Mouse (Mus musculus): ENCODE data around the gene Olfr517. TPM values are rescaled to one million over a fixed set of nuclear protein-coding genes. Genes with fewer than 3 reads are reported as not detected.

The Olfr517 gene
- polyA plus RNA-seq (2014; fragmentation: Nextera tagmentation; extraction: Ambion mirVana): not detected in 2 replicates

DNA sequence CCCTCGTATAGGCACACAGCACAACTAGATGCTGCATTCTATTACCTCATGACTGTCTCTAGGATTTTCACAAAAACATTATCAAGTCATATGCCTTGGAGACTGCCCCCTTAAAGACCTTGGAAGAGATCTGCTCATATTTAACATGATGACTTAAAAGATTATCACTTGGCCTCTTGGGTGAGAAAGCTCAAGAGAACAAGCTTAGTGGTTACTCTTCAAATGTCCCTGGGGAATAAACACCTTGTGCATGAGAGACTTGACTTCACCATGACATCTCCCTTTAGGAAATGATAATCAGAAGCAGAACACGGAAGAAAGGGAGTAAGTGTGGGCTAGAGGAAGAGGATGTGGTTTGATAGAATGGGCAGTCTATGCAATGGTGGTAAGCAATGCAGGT is at the start of gene Olfr517:
Gene Olfr517 (minus strand): TSS at position 101 of the 400 bp plus-strand sequence.
- ATAC-seq (ENCODE audit: low FRiP score) (no peak), DNase-seq (ENCODE audit: low spot score, missing footprints) (no peak)
- 75% methylated on average over 2 of the region's 2 CpGs for WGBS

DNA sequence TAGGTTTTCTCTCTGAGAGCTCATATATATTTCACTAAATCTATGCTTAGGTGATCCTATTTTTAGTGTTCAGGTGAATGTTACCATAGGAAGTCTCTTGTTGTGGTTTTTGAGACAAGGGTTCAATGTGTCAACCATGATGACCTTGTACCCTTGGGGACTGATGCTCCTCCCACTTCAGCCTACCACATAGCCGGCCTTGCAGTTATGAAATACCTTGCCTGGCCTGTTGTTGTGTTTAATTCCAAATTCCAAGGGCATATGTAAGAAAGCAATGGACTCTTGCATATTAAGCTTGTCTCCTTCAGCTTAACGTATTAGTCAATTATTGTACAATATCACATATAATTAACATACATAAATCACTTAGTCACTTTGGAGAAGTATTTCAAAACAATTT is 31.8 kb upstream of the Olfr517 start:
- WGBS: 78% methylated on average over 2 of the region's 2 CpGs
- Histone ChIP-seq H3K4me3 (ENCODE audit: low read depth, low read length) (no peak overlapping the region), H3K4me2 (no peak overlapping the region), H3K27ac (ENCODE audit: low read depth, low read length) (no peak overlapping the region), H3K4me1 (ENCODE audit: control insufficient read depth, insufficient read depth, low read length) (no peaks in the 10 kb centered on the region), H3K9me3 (ENCODE audit: control insufficient read depth, low read length) (no peaks in the 10 kb centered on the region), H3K36me3 (ENCODE audit: control insufficient read depth, insufficient read depth, low read length) (no peaks in the 10 kb centered on the region), H3K27me3 (ENCODE audit: control insufficient read depth, insufficient read depth, low read length) (no peaks in the 10 kb centered on the region), H3K9ac (ENCODE audit: low read length) (no peak overlapping the region)
- DNase-seq (ENCODE audit: low spot score, missing footprints) (no peak), ATAC-seq (ENCODE audit: low FRiP score) (no peak)

More for the DNA sequence above, at the start of gene Olfr517:
- no peak within 1 kb of the TSS for H3K9ac ChIP-seq (ENCODE audit: low read length)
- no peak within 1 kb of the TSS for H3K4me3 ChIP-seq (ENCODE audit: low read depth, low read length)
- no peak within 1 kb of the TSS for H3K4me2 ChIP-seq
- no peaks in the 10 kb centered on the region for H3K27me3 ChIP-seq (ENCODE audit: control insufficient read depth, insufficient read depth, low read length)
- no peak within 1 kb of the TSS for H3K27ac ChIP-seq (ENCODE audit: low read depth, low read length)
- no peaks in the 10 kb centered on the region for H3K36me3 ChIP-seq (ENCODE audit: control insufficient read depth, insufficient read depth, low read length)
- H3K9me3 ChIP-seq (ENCODE audit: control insufficient read depth, low read length): no peaks in the 10 kb centered on the region
- no peaks in the 10 kb centered on the region for H3K4me1 ChIP-seq (ENCODE audit: control insufficient read depth, insufficient read depth, low read length)

DNA sequence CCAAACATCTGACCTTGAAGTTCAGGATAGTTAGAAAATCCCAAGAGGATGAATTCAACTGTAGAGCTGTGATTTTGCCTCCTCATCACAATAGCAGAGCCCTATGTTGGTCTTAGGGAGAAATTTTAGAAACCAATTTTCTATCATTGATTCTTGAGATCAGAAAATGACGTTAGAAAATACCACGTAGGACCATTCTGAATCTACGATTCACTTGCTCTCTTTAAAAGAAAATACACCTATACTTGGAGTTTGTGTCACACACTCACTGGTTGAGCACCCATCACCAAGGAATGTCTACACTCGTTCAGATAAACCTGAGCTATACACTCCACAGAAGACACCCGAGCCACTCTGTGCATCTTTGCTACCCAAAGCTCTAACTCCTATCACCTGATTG is 22.1 kb upstream of the Olfr517 start, which contains the start of gene Olfr519:
Gene Olfr519 (minus strand): TSS at position 101 of the 400 bp plus-strand sequence.
- Histone ChIP-seq H3K9ac (ENCODE audit: low read length) (no peak within 1 kb of the TSS), H3K4me2 (no peak within 1 kb of the TSS), H3K9me3 (ENCODE audit: control insufficient read depth, low read length) (no peaks in the 10 kb centered on the region), H3K4me1 (ENCODE audit: control insufficient read depth, insufficient read depth, low read length) (no peaks in the 10 kb centered on the region), H3K27me3 (ENCODE audit: control insufficient read depth, insufficient read depth, low read length) (no peaks in the 10 kb centered on the region), H3K27ac (ENCODE audit: low read depth, low read length) (no peak within 1 kb of the TSS), H3K4me3 (ENCODE audit: low read depth, low read length) (no peak within 1 kb of the TSS), H3K36me3 (ENCODE audit: control insufficient read depth, insufficient read depth, low read length) (no peaks in the 10 kb centered on the region)
- ATAC-seq (ENCODE audit: low FRiP score) (no peak), DNase-seq (ENCODE audit: low spot score, missing footprints) (no peak)
- 78% methylated on average over 5 of the region's 5 CpGs for WGBS

DNA sequence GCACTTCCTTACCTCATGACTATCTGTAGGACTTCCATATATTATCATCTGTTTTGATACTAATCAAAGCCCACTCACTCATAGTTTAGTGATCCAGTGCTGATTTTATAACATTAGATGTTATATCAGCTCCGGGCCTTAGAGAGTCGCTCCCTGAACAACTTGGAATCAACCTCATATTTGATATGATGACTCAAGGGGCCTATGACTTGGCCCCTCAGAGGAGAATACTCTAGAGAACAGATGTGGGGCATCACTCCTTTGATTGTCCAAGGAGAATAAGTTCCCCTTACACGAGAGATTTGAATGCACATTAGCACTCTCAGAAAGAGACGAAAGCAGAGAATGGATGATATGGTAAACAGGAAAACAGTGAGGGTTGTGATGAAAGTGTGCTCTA is 12.7 kb upstream of the Olfr517 start, which contains the start of gene Olfr518:
Gene Olfr518 (minus strand): TSS at position 101 of the 400 bp plus-strand sequence.
- no peaks in the 10 kb centered on the region for H3K36me3 ChIP-seq (ENCODE audit: control insufficient read depth, insufficient read depth, low read length)
- no peak within 1 kb of the TSS for H3K4me2 ChIP-seq
- no peaks in the 10 kb centered on the region for H3K27me3 ChIP-seq (ENCODE audit: control insufficient read depth, insufficient read depth, low read length)
- H3K9ac ChIP-seq (ENCODE audit: low read length): no peak within 1 kb of the TSS
- DNase-seq (ENCODE audit: low spot score, missing footprints): no peak
- H3K4me1 ChIP-seq (ENCODE audit: control insufficient read depth, insufficient read depth, low read length): no peaks in the 10 kb centered on the region
- H3K9me3 ChIP-seq (ENCODE audit: control insufficient read depth, low read length): no peaks in the 10 kb centered on the region
- H3K4me3 ChIP-seq (ENCODE audit: low read depth, low read length): no peak within 1 kb of the TSS
- WGBS: 87% methylated on average over 4 of the region's 4 CpGs
- no peak for ATAC-seq (ENCODE audit: low FRiP score)
- H3K27ac ChIP-seq (ENCODE audit: low read depth, low read length): no peak within 1 kb of the TSS

DNA sequence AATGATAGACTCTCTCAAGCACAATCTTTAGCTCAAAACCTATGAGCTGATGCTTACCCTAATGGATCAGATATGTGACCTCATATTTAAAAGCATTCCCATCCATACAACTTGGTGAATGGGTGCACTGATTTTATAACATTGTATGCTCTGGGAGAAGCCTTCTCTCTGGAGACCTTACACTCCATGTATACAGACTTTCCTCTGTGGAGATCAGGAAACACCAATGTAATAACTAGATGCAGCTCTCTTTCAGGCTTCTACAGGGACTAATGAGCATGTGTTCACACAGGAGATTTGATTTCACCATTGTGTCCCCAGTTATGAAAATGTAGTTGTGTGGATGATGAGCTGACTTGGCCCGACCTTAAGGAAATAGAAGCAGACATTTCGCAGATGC is 21.8 kb downstream of the Olfr517 start, which contains the start of gene Olfr516:
Gene Olfr516 (minus strand): TSS at position 101 of the 400 bp plus-strand sequence.
- 87% methylated on average over 2 of the region's 2 CpGs for WGBS
- Histone ChIP-seq H3K27me3 (ENCODE audit: control insufficient read depth, insufficient read depth, low read length) (no peaks in the 10 kb centered on the region), H3K4me1 (ENCODE audit: control insufficient read depth, insufficient read depth, low read length) (no peaks in the 10 kb centered on the region), H3K4me2 (no peak within 1 kb of the TSS), H3K36me3 (ENCODE audit: control insufficient read depth, insufficient read depth, low read length) (no peaks in the 10 kb centered on the region), H3K27ac (ENCODE audit: low read depth, low read length) (no peak within 1 kb of the TSS), H3K4me3 (ENCODE audit: low read depth, low read length) (no peak within 1 kb of the TSS), H3K9me3 (ENCODE audit: control insufficient read depth, low read length) (no peaks in the 10 kb centered on the region), H3K9ac (ENCODE audit: low read length) (no peak within 1 kb of the TSS)
- DNase-seq (ENCODE audit: low spot score, missing footprints): no peak
- ATAC-seq (ENCODE audit: low FRiP score): no peak

DNA sequence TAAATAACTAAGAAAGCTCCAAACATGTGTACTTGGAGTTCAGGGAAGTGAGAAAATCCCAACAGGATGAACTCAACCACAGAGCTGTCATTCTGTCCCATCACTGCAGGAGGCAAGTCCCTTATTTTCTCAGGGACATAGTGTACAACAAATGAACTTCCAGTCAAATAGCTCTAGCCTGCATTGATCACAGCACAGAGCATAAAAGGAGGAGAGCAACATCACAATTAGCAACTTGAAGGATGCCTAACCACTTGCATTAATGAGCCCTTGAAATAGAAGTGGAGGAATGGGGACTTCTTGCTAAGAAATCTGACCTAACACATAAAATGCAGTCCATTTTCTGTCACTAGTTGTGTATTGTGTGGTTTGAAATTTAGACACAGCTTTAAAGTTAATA is 46.3 kb downstream of the Olfr517 start, which contains the start of gene Olfr514:
Gene Olfr514 (minus strand): TSS at position 101 of the 400 bp plus-strand sequence.
- DNase-seq (ENCODE audit: low spot score, missing footprints): no peak
- Histone ChIP-seq H3K9me3 (ENCODE audit: control insufficient read depth, low read length) (no peaks in the 10 kb centered on the region), H3K9ac (ENCODE audit: low read length) (no peak within 1 kb of the TSS), H3K4me2 (no peak within 1 kb of the TSS), H3K36me3 (ENCODE audit: control insufficient read depth, insufficient read depth, low read length) (no peaks in the 10 kb centered on the region), H3K4me3 (ENCODE audit: low read depth, low read length) (no peak within 1 kb of the TSS), H3K27me3 (ENCODE audit: control insufficient read depth, insufficient read depth, low read length) (no peaks in the 10 kb centered on the region), H3K4me1 (ENCODE audit: control insufficient read depth, insufficient read depth, low read length) (no peaks in the 10 kb centered on the region), H3K27ac (ENCODE audit: low read depth, low read length) (no peak within 1 kb of the TSS)
- no peak for ATAC-seq (ENCODE audit: low FRiP score)

Other genes with a start within 250 kb of the Olfr517 start
- gene Olfr508, start 242.4 kb downstream of the Olfr517 start, polyA plus RNA-seq (2014; fragmentation: Nextera tagmentation; extraction: Ambion mirVana): not detected in 2 replicates
- not detected in 2 replicates for gene Olfr509, start 220.5 kb downstream of the Olfr517 start, polyA plus RNA-seq (2014; fragmentation: Nextera tagmentation; extraction: Ambion mirVana)
- not detected in 2 replicates for gene Olfr510, start 206.0 kb downstream of the Olfr517 start, polyA plus RNA-seq (2014; fragmentation: Nextera tagmentation; extraction: Ambion mirVana)
- not detected in 2 replicates for gene Olfr512, start 159.1 kb downstream of the Olfr517 start, polyA plus RNA-seq (2014; fragmentation: Nextera tagmentation; extraction: Ambion mirVana)
- not detected in 2 replicates for gene Olfr513, start 121.4 kb downstream of the Olfr517 start, polyA plus RNA-seq (2014; fragmentation: Nextera tagmentation; extraction: Ambion mirVana)
- not detected in 2 replicates for gene Olfr514, start 46.4 kb downstream of the Olfr517 start, polyA plus RNA-seq (2014; fragmentation: Nextera tagmentation; extraction: Ambion mirVana)
- not detected in 2 replicates for gene Olfr516, start 21.9 kb downstream of the Olfr517 start, polyA plus RNA-seq (2014; fragmentation: Nextera tagmentation; extraction: Ambion mirVana)
- gene Olfr518, start 12.6 kb upstream of the Olfr517 start, polyA plus RNA-seq (2014; fragmentation: Nextera tagmentation; extraction: Ambion mirVana): not detected in 2 replicates
- not detected in 2 replicates for gene Olfr519, start 22.0 kb upstream of the Olfr517 start, polyA plus RNA-seq (2014; fragmentation: Nextera tagmentation; extraction: Ambion mirVana)
- not detected in 2 replicates for gene Nlrp10, start 57.8 kb upstream of the Olfr517 start, polyA plus RNA-seq (2014; fragmentation: Nextera tagmentation; extraction: Ambion mirVana)
- 73.0 and 85.0 TPM in 2 replicates for gene Eif3f, start 62.0 kb upstream of the Olfr517 start, polyA plus RNA-seq (2014; fragmentation: Nextera tagmentation; extraction: Ambion mirVana)
- 10.5 TPM in 2 replicates for gene Tub, start 78.0 kb upstream of the Olfr517 start, polyA plus RNA-seq (2014; fragmentation: Nextera tagmentation; extraction: Ambion mirVana)
- gene Ric3, start 211.0 kb upstream of the Olfr517 start, polyA plus RNA-seq (2014; fragmentation: Nextera tagmentation; extraction: Ambion mirVana): 21.3 and 22.7 TPM in 2 replicates

Data from midbrain, embryonic 11.5 days (tissue).